Comparison of ENCODE assay signal across 31 mouse cellular contexts in genomic region chr14:23824937-23825336, GRCm38 (mm10).
A peak's percentile ranks its signal among the peaks of the same experiment; 100 is the strongest.
DNase-seq lines count a peak whose midpoint lies in the region; ATAC-seq and TF ChIP-seq lines count a peak whose summit lies in the region.
"Had no signal": no experiment of that assay in that cellular context is flagged by ENCODE, and none has a peak within 500 bp of the region (broad histone marks: within the 10 kb centered on the region; RNA-seq: fewer than 3 reads in every experiment).

No protein-coding gene starts in this region.

- H3K9ac ChIP-seq in liver, embryonic 13.5 days = no peak overlapping the region
- no peak overlapping the region for H3K9ac ChIP-seq in liver, embryonic 12.5 days
- H3K9ac ChIP-seq: forebrain, embryonic 12.5 days; heart, embryonic 13.5 days; hindbrain, embryonic 13.5 days; midbrain, embryonic 13.5 days; neural tube, embryonic 13.5 days had no signal

- no peaks in the 10 kb centered on the region for H3K4me1 ChIP-seq in liver, embryonic 13.5 days (replicated peaks)
- no peaks in the 10 kb centered on the region for H3K4me1 ChIP-seq in liver, embryonic 12.5 days
- H3K4me1 ChIP-seq: forebrain, embryonic 12.5 days; heart, embryonic 13.5 days; midbrain, embryonic 13.5 days had no signal

- H3K4me3 ChIP-seq in layer of hippocampus, adult 2 months = no peak overlapping the region
- no peak overlapping the region for H3K4me3 ChIP-seq in liver, embryonic 13.5 days (replicated peaks)
- H3K4me3 ChIP-seq in liver, embryonic 12.5 days = no peak overlapping the region
- H3K4me3 ChIP-seq: erythroblast, embryonic 14.5 days; forebrain, embryonic 12.5 days; heart, adult 2 months; heart, embryonic 13.5 days; hindbrain, embryonic 13.5 days; midbrain, embryonic 13.5 days; neural tube, embryonic 13.5 days had no signal

- 28% methylated on average over 2 of the region's 2 CpGs for WGBS in liver, embryonic 13.5 days (ENCODE audit: insufficient replicate concordance)
- 36% methylated on average over 2 of the region's 2 CpGs for WGBS in liver, embryonic 12.5 days (ENCODE audit: insufficient replicate concordance)

- H3K9me3 ChIP-seq in liver, embryonic 13.5 days (replicated peaks) = no peaks in the 10 kb centered on the region
- H3K9me3 ChIP-seq in liver, embryonic 12.5 days (replicated peaks) = no peaks in the 10 kb centered on the region
- H3K9me3 ChIP-seq: forebrain, embryonic 12.5 days; heart, embryonic 13.5 days; hindbrain, embryonic 13.5 days; midbrain, embryonic 13.5 days; neural tube, embryonic 13.5 days had no signal

- intact Hi-C loops in heart, postnatal 36 days (cut with DNase I) = no loop called here
- intact Hi-C loops in gastrocnemius, postnatal 14 days (cut with DNase I; ENCODE audit: low total_unique reads) = no loop called here

- no peaks in the 10 kb centered on the region for H3K27me3 ChIP-seq in liver, embryonic 13.5 days
- no peaks in the 10 kb centered on the region for H3K27me3 ChIP-seq in liver, embryonic 12.5 days (replicated peaks)
- H3K27me3 ChIP-seq: forebrain, embryonic 12.5 days; hindbrain, embryonic 13.5 days; midbrain, embryonic 13.5 days; neural tube, embryonic 13.5 days; Patski had no signal

- no peak for TF ChIP-seq CTCF in layer of hippocampus, adult 2 months (conservative IDR thresholded peaks at IDR 0.05)

- H3K36me3 ChIP-seq in liver, embryonic 13.5 days = no peaks in the 10 kb centered on the region
- H3K36me3 ChIP-seq in liver, embryonic 12.5 days = no peaks in the 10 kb centered on the region
- H3K36me3 ChIP-seq: forebrain, embryonic 12.5 days; heart, embryonic 13.5 days; hindbrain, embryonic 13.5 days; midbrain, embryonic 13.5 days; neural tube, embryonic 13.5 days had no signal

- no peak overlapping the region for H3K4me2 ChIP-seq in liver, embryonic 13.5 days
- H3K4me2 ChIP-seq in liver, embryonic 12.5 days = no peak overlapping the region
- H3K4me2 ChIP-seq: forebrain, embryonic 12.5 days; heart, embryonic 13.5 days; hindbrain, embryonic 13.5 days; midbrain, embryonic 13.5 days; neural tube, embryonic 13.5 days had no signal

- peak overlapping the region; percentile 78 for H3K27ac ChIP-seq in layer of hippocampus, adult 2 months
- no peak overlapping the region for H3K27ac ChIP-seq in liver, embryonic 13.5 days
- no peak overlapping the region for H3K27ac ChIP-seq in liver, embryonic 12.5 days
- H3K27ac ChIP-seq: forebrain, embryonic 12.5 days; heart, adult 2 months; heart, embryonic 13.5 days; macrophage; midbrain, embryonic 13.5 days; neural tube, embryonic 13.5 days; stomach, postnatal 0 days had no signal

- DNase-seq in heart, adult 11 months = peak; percentile 93
- DNase-seq in heart, postnatal 36 days = no peak
- no peak for DNase-seq in layer of hippocampus, adult 2 months (ENCODE audit: low spot score in 2 of 2)
- no peak for DNase-seq in layer of hippocampus, postnatal 14 days (ENCODE audit: low spot score in 2 of 2)
- no peak for DNase-seq in liver, embryonic 13.5 days
- no peak for DNase-seq in gastrocnemius, adult 8-10 months (ENCODE audit: low spot score in 2 of 2)
- no peak for DNase-seq in gastrocnemius, postnatal 14 days
- DNase-seq: adrenal gland, postnatal 10 days; cerebellum, adult 11 months; cerebellum, adult 9-11 months; gastrocnemius, postnatal 25 days; kidney, adult 11 months; kidney, postnatal 25 days; left cerebral cortex, postnatal 4 days; lung, adult 2 months; lung, postnatal 10 days; right cerebral cortex, postnatal 4 days; thymus, adult 18-20 months; thymus, postnatal 36 days had no signal

- ATAC-seq in liver, embryonic 13.5 days (ENCODE audit: low read depth) = 0 out of 2 replicates have a peak, but pooled peaks have one; percentile 7
- ATAC-seq in liver, embryonic 12.5 days = no peak
- ATAC-seq: inflammation-experienced regulatory T-cells, adult 6 months; midbrain, embryonic 13.5 days; Patski had no signal
